Comparison of ENCODE assay signal across 8 mouse cellular contexts in genomic region chr17:83267202-83268128, GRCm38 (mm10). TPM values are rescaled to one million over a fixed set of nuclear protein-coding genes. Genes with fewer than 3 reads are reported as not detected.
DNase-seq lines count a peak whose midpoint lies in the region; ATAC-seq and TF ChIP-seq lines count a peak whose summit lies in the region.

No protein-coding gene starts in this region.

- H3K4me3 ChIP-seq in testis, adult 2 months (ENCODE audit: control insufficient read depth, low read depth, low read length), result peak overlapping the region; percentile 20; the same call in 1 of the 2 replicates
- no peak overlapping the region; the same call in 1 of the 2 replicates for H3K4me3 ChIP-seq in embryonic facial prominence, embryonic 11.5 days (ENCODE audit: low read depth, low read length)
- peak overlapping the region; percentile 43 for H3K4me3 ChIP-seq in heart, embryonic 10.5 days
- H3K4me3 ChIP-seq in kidney, embryonic 14.5 days (ENCODE audit: low read length), result 0 out of 2 replicates have a peak overlapping the region, but pooled peaks have one; percentile 7
- H3K4me3 ChIP-seq in limb, embryonic 14.5 days (replicated peaks; ENCODE audit: low read length), result no peak overlapping the region; the same call in 1 of the 2 replicates
- H3K4me3 ChIP-seq in midbrain, embryonic 15.5 days, result peak overlapping the region; percentile 25

- no peak overlapping the region for H3K9ac ChIP-seq in embryonic facial prominence, embryonic 11.5 days (replicated peaks; ENCODE audit: low read length)
- no peak overlapping the region for H3K9ac ChIP-seq in kidney, embryonic 14.5 days (ENCODE audit: low read depth, low read length)
- no peak overlapping the region for H3K9ac ChIP-seq in limb, embryonic 14.5 days (ENCODE audit: low read depth, low read length, severe bottlenecking)
- peak overlapping the region; percentile 17; the same call in 1 of the 2 replicates for H3K9ac ChIP-seq in midbrain, embryonic 15.5 days

- no peaks in the 10 kb centered on the region for H3K27me3 ChIP-seq in testis, adult 2 months (ENCODE audit: control insufficient read depth, insufficient read depth, low read length)
- no peaks in the 10 kb centered on the region for H3K27me3 ChIP-seq in embryonic facial prominence, embryonic 11.5 days (ENCODE audit: control insufficient read depth, insufficient read depth, low read length)
- no peaks in the 10 kb centered on the region for H3K27me3 ChIP-seq in heart, embryonic 10.5 days (ENCODE audit: insufficient read depth, poor library complexity, severe bottlenecking)
- no peaks in the 10 kb centered on the region for H3K27me3 ChIP-seq in kidney, embryonic 14.5 days (ENCODE audit: control insufficient read depth, insufficient read depth, low read length)
- H3K27me3 ChIP-seq in limb, embryonic 14.5 days (ENCODE audit: control insufficient read depth, insufficient read depth, low read length), result no peaks in the 10 kb centered on the region
- no peaks in the 10 kb centered on the region; the same call in 1 of the 2 replicates for H3K27me3 ChIP-seq in midbrain, embryonic 15.5 days (replicated peaks)

- TF ChIP-seq CTCF in testis, adult 2 months (IDR thresholded peaks at IDR 0.05; ENCODE audit: control insufficient read depth, insufficient read depth, insufficient replicate concordance, low read depth, low read length), result no peak

- no peaks in the 10 kb centered on the region; the same call in 1 of the 2 replicates for H3K4me1 ChIP-seq in testis, adult 2 months (ENCODE audit: control insufficient read depth, insufficient read depth, low read length)
- no peaks in the 10 kb centered on the region for H3K4me1 ChIP-seq in embryonic facial prominence, embryonic 11.5 days (ENCODE audit: control insufficient read depth, insufficient read depth, low read length)
- H3K4me1 ChIP-seq in heart, embryonic 10.5 days, result peaks cover 8% of the 10 kb centered on the region; the same call in 1 of the 2 replicates
- H3K4me1 ChIP-seq in kidney, embryonic 14.5 days (ENCODE audit: control insufficient read depth, insufficient read depth, low read length), result no peaks in the 10 kb centered on the region
- H3K4me1 ChIP-seq in limb, embryonic 14.5 days (ENCODE audit: control insufficient read depth, insufficient read depth, low read length), result peaks cover 5% of the 10 kb centered on the region; the same call in 1 of the 2 replicates
- peaks cover 9% of the 10 kb centered on the region for H3K4me1 ChIP-seq in midbrain, embryonic 15.5 days

- TF ChIP-seq POLR2A in testis, adult 2 months (IDR thresholded peaks at IDR 0.05; ENCODE audit: control insufficient read depth, low read depth, low read length), result no peak
- TF ChIP-seq POLR2A in limb, embryonic 14.5 days (IDR thresholded peaks at IDR 0.05; ENCODE audit: borderline replicate concordance, extremely low read depth, insufficient read depth, insufficient read length), result no peak

- ATAC-seq in embryonic facial prominence, embryonic 11.5 days (replicated peaks; ENCODE audit: insufficient number of reproducible peaks, low FRiP score, low TSS enrichment, low read depth), result peak; percentile 92
- peak; percentile 91 for ATAC-seq in kidney, embryonic 14.5 days (ENCODE audit: low FRiP score, low TSS enrichment)
- ATAC-seq in limb, embryonic 14.5 days (ENCODE audit: low FRiP score, low read depth), result peak; percentile 96
- ATAC-seq in midbrain, embryonic 15.5 days (replicated peaks), result peak; percentile 94

- 56% methylated on average over 23 of the region's 23 CpGs for WGBS in embryonic facial prominence, embryonic 11.5 days
- WGBS in heart, embryonic 10.5 days, result 50% methylated on average over 23 of the region's 23 CpGs
- WGBS in kidney, embryonic 14.5 days, result 47% methylated on average over 23 of the region's 23 CpGs
- WGBS in limb, embryonic 14.5 days, result 45% methylated on average over 23 of the region's 23 CpGs
- WGBS in midbrain, embryonic 15.5 days, result 49% methylated on average over 23 of the region's 23 CpGs

- H3K27ac ChIP-seq in testis, adult 2 months (ENCODE audit: control insufficient read depth, insufficient read depth, low read depth, low read length), result no peak overlapping the region
- H3K27ac ChIP-seq in embryonic facial prominence, embryonic 11.5 days (replicated peaks; ENCODE audit: low read depth, low read length), result no peak overlapping the region
- H3K27ac ChIP-seq in heart, embryonic 10.5 days, result no peak overlapping the region
- H3K27ac ChIP-seq in kidney, embryonic 14.5 days (ENCODE audit: low read depth, low read length), result no peak overlapping the region
- no peak overlapping the region for H3K27ac ChIP-seq in limb, embryonic 14.5 days (replicated peaks; ENCODE audit: low read depth, low read length)
- H3K27ac ChIP-seq in midbrain, embryonic 15.5 days, result peak overlapping the region; percentile 9

- peak overlapping the region; percentile 42 for H3K4me2 ChIP-seq in embryonic facial prominence, embryonic 11.5 days (ENCODE audit: low read depth, low read length)
- peak overlapping the region; percentile 36 for H3K4me2 ChIP-seq in kidney, embryonic 14.5 days (replicated peaks; ENCODE audit: low read depth, low read length)
- H3K4me2 ChIP-seq in limb, embryonic 14.5 days (replicated peaks; ENCODE audit: low read depth, low read length, severe bottlenecking), result peak overlapping the region; percentile 44
- peak overlapping the region; percentile 47 for H3K4me2 ChIP-seq in midbrain, embryonic 15.5 days

- DNase-seq in testis, postnatal 10 days (ENCODE audit: low spot score), result no peak
- peak; percentile 90 for DNase-seq in embryonic facial prominence, embryonic 11.5 days (ENCODE audit: low spot score)
- DNase-seq in heart, embryonic 10.5 days (ENCODE audit: low spot score), result peak; percentile 84
- peak; percentile 94 for DNase-seq in limb, embryonic 14.5 days (ENCODE audit: low spot score)
- DNase-seq in spleen, postnatal 36 days (ENCODE audit: low spot score in 2 of 2), result peak; percentile 89 to 90

- no peaks in the 10 kb centered on the region for H3K9me3 ChIP-seq in embryonic facial prominence, embryonic 11.5 days (replicated peaks; ENCODE audit: control insufficient read depth, low read length)
- no peaks in the 10 kb centered on the region for H3K9me3 ChIP-seq in heart, embryonic 10.5 days
- no peaks in the 10 kb centered on the region for H3K9me3 ChIP-seq in kidney, embryonic 14.5 days (ENCODE audit: control insufficient read depth, low read length)
- no peaks in the 10 kb centered on the region for H3K9me3 ChIP-seq in limb, embryonic 14.5 days (ENCODE audit: control insufficient read depth, low read length)
- H3K9me3 ChIP-seq in midbrain, embryonic 15.5 days, result no peaks in the 10 kb centered on the region

- H3K36me3 ChIP-seq in testis, adult 2 months (ENCODE audit: control insufficient read depth, insufficient read depth, low read length), result no peaks in the 10 kb centered on the region
- H3K36me3 ChIP-seq in embryonic facial prominence, embryonic 11.5 days (replicated peaks; ENCODE audit: control insufficient read depth, insufficient read depth, low read depth, low read length), result no peaks in the 10 kb centered on the region
- no peaks in the 10 kb centered on the region for H3K36me3 ChIP-seq in heart, embryonic 10.5 days
- no peaks in the 10 kb centered on the region for H3K36me3 ChIP-seq in kidney, embryonic 14.5 days (ENCODE audit: control insufficient read depth, insufficient read depth, low read length)
- no peaks in the 10 kb centered on the region for H3K36me3 ChIP-seq in limb, embryonic 14.5 days (ENCODE audit: control insufficient read depth, insufficient read depth, low read length)
- no peaks in the 10 kb centered on the region for H3K36me3 ChIP-seq in midbrain, embryonic 15.5 days (replicated peaks)

RNA-seq across cellular contexts. Expression of gene Pkdcc, which starts 52.4 kb away (rescaled TPM):
- 30.6 and 31.5 TPM in 2 replicates for polyA plus RNA-seq in testis, adult 2 months (2012; rRNA removed)
- 23.4 and 24.5 TPM in 2 replicates for polyA plus RNA-seq in embryonic facial prominence, embryonic 11.5 days (2014; fragmentation: Nextera tagmentation; extraction: Ambion mirVana)
- 13.8 and 27.4 TPM in 2 replicates for polyA plus RNA-seq in heart, embryonic 10.5 days (2016; fragmentation: Nextera tagmentation; extraction: Ambion mirVana)
- polyA plus RNA-seq in kidney, embryonic 14.5 days (2014; fragmentation: Nextera tagmentation; extraction: Ambion mirVana), result 48.7 and 82.9 TPM in 2 replicates
- 145 and 226 TPM in 2 replicates for polyA plus RNA-seq in limb, embryonic 14.5 days (2012; rRNA removed)
- 20.4 and 20.9 TPM in 2 replicates for polyA plus RNA-seq in limb, embryonic 14.5 days (2014; fragmentation: Nextera tagmentation; extraction: Ambion mirVana)
- 4.3 and 5.5 TPM in 2 replicates for polyA plus RNA-seq in midbrain, embryonic 15.5 days (2015; fragmentation: Nextera tagmentation; extraction: Ambion mirVana)

Comparison
In these comparisons a context has a peak if more than half of its experiments do, and no peak if none do; other contexts are left out.
1. H3K4me3 ChIP-seq: peak in testis, adult 2 months (single experiment), heart, embryonic 10.5 days (single experiment), kidney, embryonic 14.5 days (single experiment) and midbrain, embryonic 15.5 days (single experiment); none in embryonic facial prominence, embryonic 11.5 days (single experiment) and limb, embryonic 14.5 days (single experiment).
2. Peak in every context shown above with its lines, with median percentiles within 50 percentile points of each other: ATAC-seq and H3K4me2 ChIP-seq.